Mouse (Mus musculus) CH12.LX (cell line): Measurements from ENCODE around the gene Foxp1. TPM values are rescaled to one million over a fixed set of nuclear protein-coding genes. Genes with fewer than 3 reads are reported as not detected.

ENCODE experiments used
- DNase-seq: peaks from one replicate; pipeline ENCODE4 v3.0.0-alpha.2; 2013; ENCODE audit errors: extremely low read depth
- H3K27ac ChIP-seq: 2 replicates; pipeline ENCODE4 v1.5.1; 2012; ENCODE audit warnings: low read depth, mild to moderate bottlenecking, control low read depth, moderate library complexity; ENCODE audit not compliant: insufficient read depth
- H3K27me3 ChIP-seq: replicated peaks from 2 replicates; pipeline ENCODE3; 2012; ENCODE audit warnings: inconsistent platforms
- H3K36me3 ChIP-seq, 2 experiments: replicated peaks in 1 of 2; 2 replicates each; pipeline versions ENCODE3 to v1.6.1; 2012; ENCODE audit warnings: inconsistent platforms in 1 of 2, low read length in 1 of 2, mild to moderate bottlenecking in 1 of 2, mixed read lengths in 1 of 2, moderate library complexity in 1 of 2; ENCODE audit not compliant: control insufficient read depth in 1 of 2, insufficient read depth in 1 of 2
- H3K4me1 ChIP-seq, 2 experiments: 2 replicates each; pipeline ENCODE4 v1.6.1; 2012; ENCODE audit warnings: inconsistent platforms in 1 of 2, moderate library complexity in 1 of 2; ENCODE audit not compliant: insufficient read depth in 2 of 2, control insufficient read depth in 1 of 2
- H3K4me2 ChIP-seq: 2 replicates; pipeline ENCODE4 v1.6.1; 2012; ENCODE audit warnings: low read depth, mild to moderate bottlenecking, control low read depth; ENCODE audit not compliant: poor library complexity, insufficient read depth, severe bottlenecking
- H3K4me3 ChIP-seq, 3 experiments: fragments of 150-350 bp in 1 of 3; sonication (generic) in 1 of 3; replicated peaks in 1 of 3; 2 replicates each; pipeline versions ENCODE3 to v1.5.1; 2011 to 2012; ENCODE audit warnings: low read depth in 2 of 3, low read length in 2 of 3, mild to moderate bottlenecking in 2 of 3, moderate library complexity in 2 of 3, control low read depth in 1 of 3, improper control_type of control experiment in 1 of 3, inconsistent platforms in 1 of 3, mixed read lengths in 1 of 3; ENCODE audit not compliant: poor library complexity in 1 of 3
- H3K79me2 ChIP-seq: replicated peaks from 2 replicates; pipeline ENCODE4 v1.6.1; 2012; ENCODE audit warnings: mild to moderate bottlenecking, moderate library complexity; ENCODE audit not compliant: control insufficient read depth, poor library complexity, insufficient read depth, severe bottlenecking; ENCODE audit errors: extremely low read depth
- H3K9ac ChIP-seq: 2 replicates; pipeline ENCODE4 v1.6.1; 2012; ENCODE audit warnings: low read depth, mild to moderate bottlenecking, control low read depth, moderate library complexity; ENCODE audit not compliant: insufficient read depth
- H3K9me3 ChIP-seq: replicated peaks from 2 replicates; pipeline ENCODE3; 2012; ENCODE audit warnings: low read length, inconsistent platforms, mixed read lengths
- CHD1 ChIP-seq: IDR thresholded peaks from 2 replicates; pipeline ENCODE4 v1.6.1; 2012; ENCODE audit warnings: low read depth, low read length, improper control_type of control experiment, inconsistent platforms
- CHD2 ChIP-seq: IDR thresholded peaks from 2 replicates; pipeline ENCODE4 v1.6.1; 2011; ENCODE audit warnings: low read length, improper control_type of control experiment
- CTCF ChIP-seq, 2 experiments: IDR thresholded peaks in 1 of 2; conservative IDR thresholded peaks in 1 of 2; 2 replicates each; pipeline ENCODE4 v1.5.1; 2011 to 2012; ENCODE audit warnings: low read depth in 2 of 2, low read length in 2 of 2, improper control_type of control experiment in 1 of 2, inconsistent platforms in 1 of 2, mild to moderate bottlenecking in 1 of 2, moderate library complexity in 1 of 2
- E2F4 ChIP-seq: IDR thresholded peaks from 2 replicates; pipeline ENCODE4 v1.6.1; 2011; ENCODE audit warnings: low read depth, low read length, improper control_type of control experiment; ENCODE audit not compliant: insufficient replicate concordance
- ELF1 ChIP-seq: IDR thresholded peaks from 2 replicates; pipeline ENCODE4 v1.6.1; 2014; ENCODE audit warnings: low read depth, mild to moderate bottlenecking, inconsistent platforms, low read length, improper control_type of control experiment
- EP300 ChIP-seq: IDR thresholded peaks from 2 replicates; pipeline ENCODE4 v1.6.1; 2011; ENCODE audit warnings: low read length, improper control_type of control experiment
- GABPA ChIP-seq: IDR thresholded peaks from 2 replicates; pipeline ENCODE4 v1.6.1; 2012; ENCODE audit warnings: low read depth, low read length, improper control_type of control experiment, inconsistent platforms; ENCODE audit not compliant: insufficient replicate concordance
- HCFC1 ChIP-seq: IDR thresholded peaks from 2 replicates; pipeline ENCODE4 v1.6.1; 2012; ENCODE audit warnings: low read depth, mild to moderate bottlenecking, inconsistent platforms, low read length, improper control_type of control experiment
- IRF4 ChIP-seq: IDR thresholded peaks from 2 replicates; pipeline ENCODE4 v1.6.1; 2014; ENCODE audit warnings: low read depth, mild to moderate bottlenecking, inconsistent platforms, low read length, improper control_type of control experiment
- JUN ChIP-seq: IDR thresholded peaks from 2 replicates; pipeline ENCODE4 v1.6.1; 2011; ENCODE audit warnings: low read depth, mild to moderate bottlenecking, low read length, improper control_type of control experiment, moderate library complexity; ENCODE audit not compliant: insufficient read depth
- KAT2A ChIP-seq: IDR thresholded peaks from 2 replicates; pipeline ENCODE4 v1.6.1; 2012; ENCODE audit warnings: low read length, improper control_type of control experiment, inconsistent platforms; ENCODE audit not compliant: insufficient replicate concordance
- MAFK ChIP-seq: IDR thresholded peaks from 2 replicates; pipeline ENCODE4 v1.6.1; 2011; ENCODE audit warnings: low read length, improper control_type of control experiment; ENCODE audit not compliant: insufficient replicate concordance
- MAX ChIP-seq: IDR thresholded peaks from 2 replicates; pipeline ENCODE4 v1.6.1; 2011; ENCODE audit warnings: low read length, improper control_type of control experiment
- MAZ ChIP-seq: IDR thresholded peaks from 2 replicates; pipeline ENCODE4 v1.6.1; 2012; ENCODE audit warnings: low read depth, mild to moderate bottlenecking, inconsistent platforms, low read length, improper control_type of control experiment, moderate library complexity
- MXI1 ChIP-seq: IDR thresholded peaks from 2 replicates; pipeline ENCODE4 v1.6.1; 2011; ENCODE audit warnings: mild to moderate bottlenecking, low read depth, low read length, improper control_type of control experiment
- MYC ChIP-seq: IDR thresholded peaks from 2 replicates; pipeline ENCODE4 v1.6.1; 2011; ENCODE audit warnings: low read depth, mild to moderate bottlenecking, improper control_type of control experiment, low read length
- NELFE ChIP-seq: IDR thresholded peaks from 2 replicates; pipeline ENCODE4 v1.6.1; 2011; ENCODE audit warnings: low read depth, low read length, improper control_type of control experiment
- PAX5 ChIP-seq: IDR thresholded peaks from 2 replicates; pipeline ENCODE4 v1.6.1; 2012; ENCODE audit warnings: low read length, inconsistent platforms, mixed read lengths
- POLR2A ChIP-seq: IDR thresholded peaks from 2 replicates; pipeline ENCODE4 v1.6.1; 2011; ENCODE audit warnings: low read depth, mild to moderate bottlenecking, improper control_type of control experiment, low read length
- RAD21 ChIP-seq: IDR thresholded peaks from 2 replicates; pipeline ENCODE4 v1.6.1; 2011; ENCODE audit warnings: low read depth, mild to moderate bottlenecking, low read length, improper control_type of control experiment, moderate library complexity
- SIN3A ChIP-seq: IDR thresholded peaks from 2 replicates; pipeline ENCODE4 v1.6.1; 2012; ENCODE audit warnings: low read length, improper control_type of control experiment, inconsistent platforms
- SMC3 ChIP-seq: IDR thresholded peaks from 2 replicates; pipeline ENCODE4 v1.6.1; 2011; ENCODE audit warnings: low read depth, low read length, improper control_type of control experiment
- TBP ChIP-seq: conservative IDR thresholded peaks from 2 replicates; pipeline ENCODE4 v1.6.1; 2011; ENCODE audit warnings: low read depth, low read length, improper control_type of control experiment
- TCF12 ChIP-seq: IDR thresholded peaks from 2 replicates; pipeline ENCODE4 v1.6.1; 2014; ENCODE audit warnings: low read depth, mild to moderate bottlenecking, inconsistent platforms, low read length, improper control_type of control experiment
- UBTF ChIP-seq: IDR thresholded peaks from 2 replicates; pipeline ENCODE4 v1.6.1; 2012; ENCODE audit warnings: low read depth, mild to moderate bottlenecking, inconsistent platforms, low read length, improper control_type of control experiment, moderate library complexity
- USF1 ChIP-seq: IDR thresholded peaks from 2 replicates; pipeline ENCODE4 v1.6.1; 2014; ENCODE audit warnings: low read depth, mild to moderate bottlenecking, inconsistent platforms, low read length, improper control_type of control experiment
- USF2 ChIP-seq: conservative IDR thresholded peaks from 2 replicates; pipeline ENCODE4 v1.6.1; 2011; ENCODE audit warnings: low read depth, low read length, improper control_type of control experiment
- ZC3H11A ChIP-seq: IDR thresholded peaks from 2 replicates; pipeline ENCODE4 v1.6.1; 2012; ENCODE audit warnings: low read depth, mild to moderate bottlenecking, inconsistent platforms, low read length, improper control_type of control experiment
- ZMIZ1 ChIP-seq: IDR thresholded peaks from 2 replicates; pipeline ENCODE4 v1.6.1; 2012; ENCODE audit warnings: low read depth, mild to moderate bottlenecking, inconsistent platforms, low read length, improper control_type of control experiment
- ZNF384 ChIP-seq: IDR thresholded peaks from 2 replicates; pipeline ENCODE4 v1.6.1; 2012; ENCODE audit warnings: low read depth, low read length, improper control_type of control experiment, inconsistent platforms
- dilution Hi-C: fragments of 300-500 bp; cut with MboI; formaldehyde crosslinking; loops from 2 replicates; pipeline ENCODE4 v1.14.3; 2020; ENCODE audit warnings: low sequenced_read_pairs; ENCODE audit not compliant: extremely low pct_unique_long_range_greater_than_20kb, extremely low pct_ligation_motif_present
- in situ Hi-C: fragments of 300-500 bp; cut with MboI; formaldehyde crosslinking; loops from 3 replicates; pipeline ENCODE4 v1.14.3; 2019; ENCODE audit warnings: low sequenced_read_pairs, low pct_ligation_motif_present, low pct_unique_long_range_greater_than_20kb, mixed read lengths
- polyA plus RNA-seq: library from polyadenylated mRNA; unstranded; fragments of >175 nt; gene quantifications from 2 replicates; pipeline ENCODE4 v1.2.1, GENCODE M21; 2012; ENCODE audit warnings: low read depth; ENCODE audit not compliant: insufficient read length
- total RNA-seq, 2 experiments: library from RNA; depleted of rRNA; stranded (reverse); fragments of 300-350 nt in 1 of 2; fragments of >200 nt in 1 of 2; gene quantifications; 2 replicates each; pipeline ENCODE4 v1.2.3; 2012 to 2014

Foxp1 gene
- total and polyA plus RNA-seq, 3 experiments, result 66.5 to 105 (median 87.4) TPM

DNA sequence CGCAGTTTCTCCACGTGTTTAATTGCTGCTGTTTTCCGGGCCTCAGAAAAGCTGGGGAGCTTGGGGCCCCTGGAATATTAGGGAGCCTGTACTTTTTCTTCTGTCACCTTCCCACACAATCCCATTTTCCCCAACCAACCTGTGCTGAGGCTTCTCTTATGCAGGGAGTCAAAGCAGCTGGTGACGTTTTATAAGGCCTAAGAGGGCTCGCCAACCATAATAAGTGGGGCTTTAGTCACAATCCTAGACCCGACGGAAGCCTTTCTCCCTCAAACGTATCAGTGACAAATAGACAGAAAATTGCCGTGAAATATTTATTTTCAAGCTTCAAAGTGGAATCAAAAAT is 362.2 kb downstream of the Foxp1 start:
- Histone ChIP-seq H3K27ac (peak overlapping the region; percentile 86), H3K27me3 (no peaks in the 10 kb centered on the region), H3K9me3 (no peaks in the 10 kb centered on the region), H3K4me2 (peak overlapping the region; percentile 88), H3K4me3 (peak overlapping the region in 2 of 3 experiments; percentile 34 to 58), H3K36me3 (peaks cover 10 to 12% of the 10 kb centered on the region in 2 experiments), H3K79me2 (peaks cover 5% of the 10 kb centered on the region; the same call in 1 of the 2 replicates), H3K9ac (peak overlapping the region; percentile 93), H3K4me1 (peaks cover 15 to 40% of the 10 kb centered on the region in 2 experiments)
- dilution Hi-C loops, result no loop called here
- in situ Hi-C loops, result no loop called here
- TF ChIP-seq ZNF384 (no peak), POLR2A (0 out of 2 replicates have a peak, but pooled peaks have one; percentile 42), KAT2A (no peak), ELF1 (0 out of 2 replicates have a peak, but pooled peaks have one; percentile 3), MAX (peak; percentile 72; the same call in 1 of the 2 replicates), MXI1 (0 out of 2 replicates have a peak, but pooled peaks have one; percentile 48), MYC (peak; percentile 87; the same call in 1 of the 2 replicates), E2F4 (no peak), EP300 (peak; percentile 2; the same call in 1 of the 2 replicates), RAD21 (no peak), TCF12 (0 out of 2 replicates have a peak, but pooled peaks have one; percentile 15)
- no peak for DNase-seq

GRCm38 (mm10) chr6:99159452-99160347 is 362.8 kb downstream of the Foxp1 start:
- H3K9ac ChIP-seq, result peak overlapping the region; percentile 93
- in situ Hi-C loops (no loop called here), dilution Hi-C loops (no loop called here)
- H3K79me2 ChIP-seq, result peaks cover 5% of the 10 kb centered on the region; the same call in 1 of the 2 replicates
- H3K27me3 ChIP-seq, result no peaks in the 10 kb centered on the region
- peaks cover 10 to 12% of the 10 kb centered on the region in 2 experiments for H3K36me3 ChIP-seq
- H3K4me3 ChIP-seq, result peak overlapping the region; percentile 13 to 58 (median 34)
- peak overlapping the region; percentile 86 for H3K27ac ChIP-seq
- H3K4me1 ChIP-seq, result peaks cover 12 to 37% of the 10 kb centered on the region in 2 experiments
- no peaks in the 10 kb centered on the region for H3K9me3 ChIP-seq
- peak; percentile 70 for DNase-seq
- H3K4me2 ChIP-seq, result peak overlapping the region; percentile 88
- no peak for TF ChIP-seq USF1
- TF ChIP-seq MAZ, result no peak; the same call in 1 of the 2 replicates
- no peak for TF ChIP-seq GABPA
- no peak for TF ChIP-seq CHD2
- TF ChIP-seq SIN3A, result peak; percentile 73
- TF ChIP-seq MXI1, result no peak
- TF ChIP-seq MYC, result no peak; the same call in 1 of the 2 replicates
- no peak for TF ChIP-seq USF2
- no peak for TF ChIP-seq CTCF (conservative IDR thresholded peaks at IDR 0.05 in 1 of 2, IDR thresholded peaks at IDR 0.05 in 1 of 2; ENCODE audit: low read depth in 2 of 2, low read length in 2 of 2)
- peak; percentile 8; the same call in 1 of the 2 replicates for TF ChIP-seq SMC3
- TF ChIP-seq UBTF, result 0 out of 2 replicates have a peak, but pooled peaks have one; percentile 57
- no peak for TF ChIP-seq E2F4
- TF ChIP-seq CHD1, result peak; percentile 71; the same call in 1 of the 2 replicates
- TF ChIP-seq MAFK, result no peak
- no peak for TF ChIP-seq JUN
- peak; percentile 90 for TF ChIP-seq TBP
- TF ChIP-seq PAX5, result no peak
- peak; percentile 90 for TF ChIP-seq TCF12
- TF ChIP-seq ZMIZ1, result peak; percentile 96
- TF ChIP-seq KAT2A, result no peak
- TF ChIP-seq NELFE, result peak; percentile 90
- peak; percentile 61; the same call in 1 of the 2 replicates for TF ChIP-seq IRF4
- no peak for TF ChIP-seq ZC3H11A
- peak; percentile 22; the same call in 1 of the 2 replicates for TF ChIP-seq HCFC1
- peak; percentile 9 for TF ChIP-seq EP300
